Mouse (Mus musculus): ENCODE data around the gene Rsrc1.
"Not testable (repeated sequence)": the region's sequence is repeated elsewhere in the genome, so short reads cannot be mapped to it uniquely, and the experiment has no call there.

Rsrc1 gene

GRCm38 (mm10) chr3:66982181-66982911, 1.2 kb downstream of the Rsrc1 start:
- in situ Hi-C loops (cut with MboI, MseI) = loop anchor here (10.0 kb wide), 1 partner anchor 592 kb away; no protein-coding TSS in a partner anchor

- in situ Hi-C loops (cut with MboI, MseI) = loop anchor here (10.0 kb wide), 1 partner anchor 591 kb away; no protein-coding TSS in a partner anchor
These were observed 2.3 kb downstream of the Rsrc1 start for GRCm38 (mm10) chr3:66983481-66983880.

GRCm38 (mm10) chr3:66985539-66986286, 4.5 kb downstream of the Rsrc1 start:
- in situ Hi-C loops (cut with MboI, MseI) = loop anchor here (10.0 kb wide), 1 partner anchor 589 kb away; no protein-coding TSS in a partner anchor

GRCm38 (mm10) chr3:66986287-66986560, 5.0 kb downstream of the Rsrc1 start:
- in situ Hi-C loops (cut with MboI, MseI) = loop anchor here (10.0 kb wide), 1 partner anchor 589 kb away; no protein-coding TSS in a partner anchor

- in situ Hi-C loops (cut with MboI, MseI) = no loop called here
These were observed 15.6 kb downstream of the Rsrc1 start for GRCm38 (mm10) chr3:66996820-66997219.

GRCm38 (mm10) chr3:67036387-67037062, 55.3 kb downstream of the Rsrc1 start:
- in situ Hi-C loops (cut with MboI, MseI) = no loop called here

- in situ Hi-C loops (cut with MboI, MseI) = no loop called here
These were observed 78.6 kb downstream of the Rsrc1 start for GRCm38 (mm10) chr3:67059755-67060154.

GRCm38 (mm10) chr3:67070575-67071488, 89.6 kb downstream of the Rsrc1 start:
- in situ Hi-C loops (cut with MboI, MseI) = no loop called here

GRCm38 (mm10) chr3:67073653-67074052, 92.5 kb downstream of the Rsrc1 start:
- in situ Hi-C loops (cut with MboI, MseI) = not testable (repeated sequence)

GRCm38 (mm10) chr3:67075484-67075883, 94.3 kb downstream of the Rsrc1 start:
- in situ Hi-C loops (cut with MboI, MseI) = no loop called here

GRCm38 (mm10) chr3:67084742-67085141, 103.6 kb downstream of the Rsrc1 start:
- in situ Hi-C loops (cut with MboI, MseI) = loop anchor here (5.0 kb wide), 1 partner anchor 92 kb away; no protein-coding TSS in a partner anchor

- in situ Hi-C loops (cut with MboI, MseI) = no loop called here
These were observed 127.2 kb downstream of the Rsrc1 start for GRCm38 (mm10) chr3:67108428-67108827.

GRCm38 (mm10) chr3:67116317-67116716, 135.1 kb downstream of the Rsrc1 start:
- in situ Hi-C loops (cut with MboI, MseI) = no loop called here

GRCm38 (mm10) chr3:67132521-67132920, 151.3 kb downstream of the Rsrc1 start:
- in situ Hi-C loops (cut with MboI, MseI) = no loop called here

- in situ Hi-C loops (cut with MboI, MseI) = no loop called here
These were observed 154.7 kb downstream of the Rsrc1 start for GRCm38 (mm10) chr3:67135749-67136375.

- in situ Hi-C loops (cut with MboI, MseI) = no loop called here
These were observed 163.8 kb downstream of the Rsrc1 start for GRCm38 (mm10) chr3:67144952-67145351.

GRCm38 (mm10) chr3:67146280-67146679, 165.1 kb downstream of the Rsrc1 start:
- in situ Hi-C loops (cut with MboI, MseI) = no loop called here

- in situ Hi-C loops (cut with MboI, MseI) = no loop called here
These were observed 166.1 kb downstream of the Rsrc1 start for GRCm38 (mm10) chr3:67147246-67147645.

- in situ Hi-C loops (cut with MboI, MseI) = no loop called here
These were observed 216.0 kb downstream of the Rsrc1 start for GRCm38 (mm10) chr3:67197179-67197578.

- in situ Hi-C loops (cut with MboI, MseI) = no loop called here
These were observed 231.9 kb downstream of the Rsrc1 start for GRCm38 (mm10) chr3:67213047-67213457.
